Mouse (Mus musculus) stomach, embryonic 15.5 days (tissue): ENCODE results near the gene E430018J23Rik. TPM values are rescaled to one million over a fixed set of nuclear protein-coding genes. Genes with fewer than 3 reads are reported as not detected.
"Not testable (repeated sequence)": the region's sequence is repeated elsewhere in the genome, so short reads cannot be mapped to it uniquely, and the experiment has no call there.

ENCODE experiments used
- ATAC-seq: fragments of 200-750 bp; cut with Nextera tagmentation; 2 replicates; pipeline ENCODE4 v1.8.0; 2017; ENCODE audit warnings: low read depth, moderate number of reproducible peaks, moderate TSS enrichment; ENCODE audit not compliant: insufficient read depth, low FRiP score
- H3K27ac ChIP-seq: fragments of 300-500 bp; sonication (generic); 2 replicates; pipeline ENCODE4 v1.5.1; 2015; ENCODE audit warnings: mild to moderate bottlenecking, inconsistent platforms
- H3K27me3 ChIP-seq: fragments of 300-500 bp; sonication (generic); replicated peaks from 2 replicates; pipeline ENCODE4 v1.6.1; 2015; ENCODE audit warnings: inconsistent platforms
- H3K36me3 ChIP-seq: fragments of 300-500 bp; sonication (generic); 2 replicates; pipeline ENCODE4 v1.6.1; 2015; ENCODE audit warnings: inconsistent platforms
- H3K4me1 ChIP-seq: fragments of 300-500 bp; sonication (generic); 2 replicates; pipeline ENCODE4 v1.6.1; 2015; ENCODE audit warnings: inconsistent platforms
- H3K4me2 ChIP-seq: fragments of 300-500 bp; sonication (generic); 2 replicates; pipeline ENCODE4 v1.6.1; 2015; ENCODE audit warnings: mild to moderate bottlenecking, inconsistent platforms
- H3K4me3 ChIP-seq: fragments of 300-500 bp; sonication (generic); replicated peaks from 2 replicates; pipeline ENCODE4 v1.5.1; 2015; ENCODE audit warnings: inconsistent platforms
- H3K9ac ChIP-seq: fragments of 300-500 bp; sonication (generic); 2 replicates; pipeline ENCODE4 v1.6.1; 2015; ENCODE audit warnings: inconsistent platforms
- H3K9me3 ChIP-seq: fragments of 300-500 bp; sonication (generic); 2 replicates; pipeline ENCODE4 v1.6.1; 2016; ENCODE audit warnings: inconsistent platforms
- WGBS: fragments of 180-500 bp; shearing (Covaris S2); methylation state at CpG from one replicate; pipeline ENCODE4 v1.1.7; 2015; 5-methylcytosine and 5-hydroxymethylcytosine counted together
- polyA plus RNA-seq: library from polyadenylated mRNA; unstranded; fragments of >200 nt; fragmentation: Nextera tagmentation; extraction: Ambion mirVana; gene quantifications from 2 replicates; pipeline ENCODE4 v1.2.1, GENCODE M21; 2015

The E430018J23Rik gene
- polyA plus RNA-seq, 1 experiment from 2014 or later = 6.3 TPM

DNA sequence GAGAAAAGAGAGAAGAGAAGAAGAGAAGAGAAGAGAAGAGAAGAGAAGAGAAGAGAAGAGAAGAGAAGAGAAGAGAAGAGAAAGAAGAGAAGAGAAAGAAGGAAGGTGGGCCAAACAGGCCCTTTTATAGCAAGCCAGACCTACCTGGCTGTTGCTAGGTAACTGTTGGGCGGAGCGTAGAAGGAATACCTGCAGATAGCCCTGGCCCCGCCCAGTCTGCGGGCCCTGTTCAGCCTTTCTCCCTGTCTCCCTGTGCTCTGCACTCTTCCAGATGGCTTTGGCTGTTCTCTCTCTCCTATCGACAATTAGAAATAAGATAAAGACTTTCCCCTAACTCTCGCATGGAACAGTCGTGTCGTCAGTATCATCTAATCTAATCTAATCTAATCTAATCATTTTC is 46.8 kb downstream of the E430018J23Rik start:
- peak overlapping the region; percentile 96 for H3K27ac ChIP-seq
- H3K27me3 ChIP-seq = no peaks in the 10 kb centered on the region
- peaks cover 14% of the 10 kb centered on the region; the same call in 1 of the 2 replicates for H3K4me1 ChIP-seq
- peak overlapping the region; percentile 89 for H3K4me3 ChIP-seq
- H3K9me3 ChIP-seq = no peaks in the 10 kb centered on the region
- no peak for ATAC-seq
- H3K4me2 ChIP-seq = peak overlapping the region; percentile 69
- peaks cover 12% of the 10 kb centered on the region for H3K36me3 ChIP-seq
- 12% methylated on average over 8 of the region's 8 CpGs for WGBS
- no peak overlapping the region for H3K9ac ChIP-seq

DNA sequence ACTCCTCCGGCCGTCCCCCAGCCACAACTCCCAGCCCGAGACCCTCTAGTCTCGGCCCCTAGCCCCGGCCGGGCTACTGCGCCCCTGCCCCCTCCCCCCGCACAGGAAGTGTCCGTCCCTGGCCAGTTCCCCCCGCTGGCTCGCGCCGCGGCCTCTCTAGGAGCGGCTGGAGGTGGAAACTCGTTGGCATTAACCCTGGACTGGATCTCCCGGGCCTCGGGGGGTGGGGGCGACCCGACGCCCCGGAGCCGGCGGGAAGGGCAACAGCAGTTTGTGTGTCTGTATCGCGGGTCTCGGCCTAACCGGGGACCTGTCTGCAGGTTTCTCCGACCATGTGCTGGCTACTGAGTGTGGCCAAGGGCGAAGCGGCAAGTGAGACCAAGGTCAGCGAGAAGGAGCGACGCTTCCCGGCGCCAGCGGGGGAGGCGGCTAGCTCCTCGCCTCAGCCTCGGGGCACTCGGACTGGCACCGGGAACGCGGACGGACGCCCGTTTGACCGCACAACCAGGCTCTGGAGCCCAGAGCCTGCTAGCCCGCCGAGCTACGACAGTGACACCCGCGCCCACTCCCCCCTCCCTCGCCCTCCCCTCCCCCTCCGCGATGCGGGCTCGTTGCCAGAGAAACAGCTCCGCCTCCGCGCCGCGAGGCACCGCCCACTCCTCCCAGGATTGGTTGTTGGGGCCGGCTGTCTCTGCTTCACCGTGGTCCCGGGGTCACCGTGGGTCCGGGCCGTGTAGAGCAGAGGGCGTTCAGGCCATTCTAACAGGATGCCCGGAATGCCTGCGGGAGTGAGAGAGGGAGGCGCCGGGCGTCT is 47.7 kb downstream of the E430018J23Rik start, which contains the start of gene Zfp768:
Zfp768 (minus strand) TSS at position 78 of the 814 bp plus-strand sequence.
- Histone ChIP-seq H3K9me3 (no peaks in the 10 kb centered on the region), H3K9ac (peak within 1 kb of the TSS; percentile 91), H3K4me1 (peaks cover 14% of the 10 kb centered on the region; the same call in 1 of the 2 replicates), H3K27ac (peak within 1 kb of the TSS; percentile 96), H3K4me3 (peak within 1 kb of the TSS; percentile 89), H3K4me2 (peak within 1 kb of the TSS; percentile 69), H3K27me3 (no peaks in the 10 kb centered on the region), H3K36me3 (peaks cover 17% of the 10 kb centered on the region)
- WGBS = under 1% methylated on average over 76 of the region's 76 CpGs
- peak; percentile 87 for ATAC-seq

- Histone ChIP-seq H3K4me2 (peak overlapping the region; percentile 69), H3K9ac (peak overlapping the region; percentile 91), H3K27me3 (no peaks in the 10 kb centered on the region), H3K27ac (peak overlapping the region; percentile 96), H3K4me1 (peaks cover 14% of the 10 kb centered on the region; the same call in 1 of the 2 replicates), H3K36me3 (peaks cover 17% of the 10 kb centered on the region), H3K4me3 (peak overlapping the region; percentile 89), H3K9me3 (no peaks in the 10 kb centered on the region)
- peak; percentile 37 for ATAC-seq
- WGBS = under 1% methylated on average over 39 of the region's 42 CpGs
Measured at GRCm38 (mm10) chr7:127345092-127345491, 48.3 kb downstream of the E430018J23Rik start.

DNA sequence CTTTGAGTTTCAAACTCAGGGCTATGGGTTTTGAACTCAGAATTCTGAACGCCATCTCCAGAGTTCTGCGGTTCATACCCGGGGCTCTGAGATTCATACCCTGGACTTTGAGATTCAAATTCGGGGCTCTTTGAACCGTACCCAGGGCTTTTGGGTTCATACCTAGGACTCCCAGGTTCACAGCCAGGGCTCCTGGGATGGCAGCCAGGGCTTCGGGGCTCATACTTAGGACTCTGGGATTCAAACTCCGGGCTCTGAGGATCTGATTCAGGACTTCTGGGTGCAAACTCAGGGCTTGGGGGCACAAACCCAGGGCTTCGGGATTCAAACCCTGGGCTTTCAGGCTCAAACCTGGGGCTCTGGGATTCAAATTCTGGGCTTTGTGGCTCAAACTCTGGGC is 49.1 kb downstream of the E430018J23Rik start:
- 87% methylated on average over 8 of the region's 8 CpGs for WGBS
- Histone ChIP-seq H3K36me3 (peaks cover 17% of the 10 kb centered on the region), H3K4me3 (peak overlapping the region; percentile 89), H3K27me3 (no peaks in the 10 kb centered on the region), H3K27ac (no peak overlapping the region), H3K9ac (peak overlapping the region; percentile 91; the same call in 1 of the 2 replicates), H3K4me2 (peak overlapping the region; percentile 69), H3K9me3 (no peaks in the 10 kb centered on the region), H3K4me1 (peaks cover 14% of the 10 kb centered on the region; the same call in 1 of the 2 replicates)
- ATAC-seq = no peak

- ATAC-seq = no peak
- no peaks in the 10 kb centered on the region for H3K9me3 ChIP-seq
- no peak overlapping the region for H3K27ac ChIP-seq
- 92% methylated on average over 38 of the region's 38 CpGs for WGBS
- no peaks in the 10 kb centered on the region for H3K27me3 ChIP-seq
- no peak overlapping the region for H3K4me3 ChIP-seq
- no peak overlapping the region for H3K4me2 ChIP-seq
- peaks cover 17% of the 10 kb centered on the region for H3K36me3 ChIP-seq
- H3K9ac ChIP-seq = no peak overlapping the region
- H3K4me1 ChIP-seq = peaks cover 14% of the 10 kb centered on the region; the same call in 1 of the 2 replicates
Measured at GRCm38 (mm10) chr7:127343351-127344019, 49.9 kb downstream of the E430018J23Rik start.

- H3K9ac ChIP-seq = no peak overlapping the region
- H3K27ac ChIP-seq = no peak overlapping the region
- peaks cover 17% of the 10 kb centered on the region for H3K36me3 ChIP-seq
- WGBS = 93% methylated on average over 7 of the region's 7 CpGs
- H3K4me3 ChIP-seq = no peak overlapping the region
- no peaks in the 10 kb centered on the region for H3K9me3 ChIP-seq
- no peak overlapping the region for H3K4me2 ChIP-seq
- no peaks in the 10 kb centered on the region for H3K27me3 ChIP-seq
- H3K4me1 ChIP-seq = peaks cover 14% of the 10 kb centered on the region; the same call in 1 of the 2 replicates
- ATAC-seq = no peak
Measured at GRCm38 (mm10) chr7:127342888-127343287, 50.5 kb downstream of the E430018J23Rik start.

DNA sequence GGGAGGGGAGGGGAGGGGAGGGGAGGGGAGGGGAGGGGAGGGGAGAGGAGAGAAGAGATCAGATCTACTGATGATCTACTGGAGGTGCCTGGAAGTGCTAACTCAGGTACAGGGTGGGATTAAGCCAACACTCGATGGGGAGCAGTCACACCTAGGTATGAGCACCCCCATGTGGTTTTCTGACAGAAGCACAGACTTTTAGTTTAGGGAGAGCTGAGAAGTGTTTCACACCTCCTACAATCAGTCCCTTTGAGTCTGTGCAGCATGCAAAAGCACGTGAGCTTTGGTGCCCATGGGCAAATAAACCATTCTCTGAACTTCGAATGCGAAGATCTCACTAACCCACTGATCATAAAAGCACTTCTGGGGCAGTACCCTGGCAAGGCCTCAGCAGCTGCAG is 51.1 kb downstream of the E430018J23Rik start:
- H3K4me3 ChIP-seq = no peak overlapping the region
- H3K36me3 ChIP-seq = peaks cover 17% of the 10 kb centered on the region
- no peak overlapping the region for H3K27ac ChIP-seq

GRCm38 (mm10) chr7:127341861-127342260 is 51.6 kb downstream of the E430018J23Rik start:
- H3K27ac ChIP-seq, H3K27me3 ChIP-seq, H3K4me2 ChIP-seq, H3K9ac ChIP-seq, ATAC-seq, H3K9me3 ChIP-seq, H3K4me3 ChIP-seq: not testable (repeated sequence)
- Histone ChIP-seq H3K36me3 (peaks cover 17% of the 10 kb centered on the region), H3K4me1 (peaks cover 14% of the 10 kb centered on the region; the same call in 1 of the 2 replicates)
- WGBS = 89% methylated on average over 6 of the region's 6 CpGs

More for the DNA sequence above, 51.1 kb downstream of the E430018J23Rik start:
- WGBS = 57% methylated on average over 4 of the region's 4 CpGs
- Histone ChIP-seq H3K4me2 (no peak overlapping the region), H3K27me3 (no peaks in the 10 kb centered on the region), H3K9me3 (no peaks in the 10 kb centered on the region), H3K4me1 (peaks cover 14% of the 10 kb centered on the region; the same call in 1 of the 2 replicates), H3K9ac (no peak overlapping the region)
- ATAC-seq = no peak

DNA sequence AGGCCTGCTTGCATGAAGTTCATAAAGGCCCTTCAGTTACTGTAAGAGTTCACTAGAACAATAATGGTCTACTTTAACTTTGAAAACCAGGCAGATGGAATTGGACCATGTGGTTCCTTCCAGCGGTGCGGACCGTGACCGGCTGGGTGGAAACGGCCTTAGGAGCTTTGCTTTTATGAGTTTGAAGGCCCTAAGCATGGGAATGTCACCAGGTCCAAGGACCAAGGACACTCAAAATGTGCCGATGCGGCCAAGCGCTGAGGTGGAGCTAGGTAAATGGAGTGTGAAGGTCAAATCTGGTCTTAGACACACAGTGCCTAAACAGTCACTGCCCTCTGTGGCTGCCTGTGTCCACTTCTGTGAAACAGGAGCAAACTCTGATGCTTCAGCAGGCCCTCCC is 52.1 kb downstream of the E430018J23Rik start:
- ATAC-seq = no peak
- H3K27ac ChIP-seq = no peak overlapping the region
- no peak overlapping the region for H3K4me3 ChIP-seq
- H3K4me1 ChIP-seq = peaks cover 14% of the 10 kb centered on the region; the same call in 1 of the 2 replicates
- H3K9ac ChIP-seq = no peak overlapping the region
- no peaks in the 10 kb centered on the region for H3K27me3 ChIP-seq
- 93% methylated on average over 8 of the region's 8 CpGs for WGBS
- H3K9me3 ChIP-seq = no peaks in the 10 kb centered on the region
- no peak overlapping the region for H3K4me2 ChIP-seq
- H3K36me3 ChIP-seq = peaks cover 17% of the 10 kb centered on the region

Other genes with a start within 250 kb of the E430018J23Rik start
- 44.1 and 46.6 TPM in 2 replicates for gene Cd2bp2, start 197.6 kb downstream of the E430018J23Rik start, polyA plus RNA-seq
- 24.3 and 24.4 TPM in 2 replicates for gene Tbc1d10b, start 185.2 kb downstream of the E430018J23Rik start, polyA plus RNA-seq
- 18.6 and 31.0 TPM in 2 replicates for gene Mylpf, start 184.7 kb downstream of the E430018J23Rik start, polyA plus RNA-seq
- 33.9 and 34.8 TPM in 2 replicates for gene Zfp553, start 160.6 kb downstream of the E430018J23Rik start, polyA plus RNA-seq
- gene Sept1, start 160.5 kb downstream of the E430018J23Rik start, polyA plus RNA-seq = 17.7 and 19.2 TPM in 2 replicates
- gene Zfp771, start 149.4 kb downstream of the E430018J23Rik start, polyA plus RNA-seq = 57.9 and 63.1 TPM in 2 replicates
- 164 and 181 TPM in 2 replicates for gene Dctpp1, start 132.9 kb downstream of the E430018J23Rik start, polyA plus RNA-seq
- gene Sephs2, start 119.6 kb downstream of the E430018J23Rik start, polyA plus RNA-seq = 139 and 163 TPM in 2 replicates
- 2.7 TPM in 2 replicates for gene Itgal, start 97.4 kb downstream of the E430018J23Rik start, polyA plus RNA-seq
- gene Zfp768, start 48.0 kb downstream of the E430018J23Rik start, polyA plus RNA-seq = 13.1 and 17.4 TPM in 2 replicates
- gene Zfp747, start 17.6 kb downstream of the E430018J23Rik start, polyA plus RNA-seq = 9.0 and 9.6 TPM in 2 replicates
- 5.5 and 6.3 TPM in 2 replicates for gene 9130019O22Rik, start 6.5 kb downstream of the E430018J23Rik start, polyA plus RNA-seq
- gene Zfp764, start 13.2 kb upstream of the E430018J23Rik start, polyA plus RNA-seq = 7.6 and 8.8 TPM in 2 replicates
- gene Zfp688, start 28.4 kb upstream of the E430018J23Rik start, polyA plus RNA-seq = 22.0 and 23.6 TPM in 2 replicates
- 5.7 and 7.2 TPM in 2 replicates for gene Zfp689, start 55.5 kb upstream of the E430018J23Rik start, polyA plus RNA-seq
- 38.6 and 38.8 TPM in 2 replicates for gene Prr14, start 66.0 kb upstream of the E430018J23Rik start, polyA plus RNA-seq
- 12.2 and 13.8 TPM in 2 replicates for gene Fbrs, start 85.6 kb upstream of the E430018J23Rik start, polyA plus RNA-seq
- gene Srcap, start 118.4 kb upstream of the E430018J23Rik start, polyA plus RNA-seq = 49.7 and 55.4 TPM in 2 replicates
- gene Gm42715, start 126.0 kb upstream of the E430018J23Rik start, polyA plus RNA-seq = 13.4 and 14.8 TPM in 2 replicates
- gene Tmem265, start 167.8 kb upstream of the E430018J23Rik start, polyA plus RNA-seq = 5.6 and 6.0 TPM in 2 replicates
- gene Phkg2, start 179.7 kb upstream of the E430018J23Rik start, polyA plus RNA-seq = 37.1 and 37.5 TPM in 2 replicates
- gene Ccdc189, start 195.0 kb upstream of the E430018J23Rik start, polyA plus RNA-seq = 5.8 and 7.2 TPM in 2 replicates
- gene Rnf40, start 195.1 kb upstream of the E430018J23Rik start, polyA plus RNA-seq = 37.8 and 42.0 TPM in 2 replicates
- 9.4 and 10.3 TPM in 2 replicates for gene Zfp629, start 222.2 kb upstream of the E430018J23Rik start, polyA plus RNA-seq